Mouse (Mus musculus) cerebellum, postnatal 25 days (tissue): ENCODE measurements around the gene Rnf213.

Experiments
- DNase-seq, 2 experiments: peaks; one replicate each; pipeline ENCODE4 v3.0.0; 2021; ENCODE audit warnings: mixed read lengths in 2 of 2

The Rnf213 gene

GRCm38 (mm10) chr11:119438776-119439175, 45.9 kb downstream of the Rnf213 start:
- DNase-seq = no peak

- DNase-seq = peak; percentile 15 to 25
These were observed 49.3 kb downstream of the Rnf213 start for GRCm38 (mm10) chr11:119442199-119442598.

- no peak for DNase-seq
These were observed 50.5 kb downstream of the Rnf213 start for GRCm38 (mm10) chr11:119443442-119443841.

GRCm38 (mm10) chr11:119456097-119456496, 63.2 kb downstream of the Rnf213 start:
- no peak for DNase-seq

- no peak for DNase-seq
These were observed 85.0 kb downstream of the Rnf213 start for GRCm38 (mm10) chr11:119477876-119478275.

- peak; percentile 100 for DNase-seq
These were observed 98.2 kb downstream of the Rnf213 start, which contains the start of gene Endov for GRCm38 (mm10) chr11:119490861-119491689. Endov (plus strand) TSS chr11:119491347.

GRCm38 (mm10) chr11:119491690-119492087, 98.8 kb downstream of the Rnf213 start:
- no peak for DNase-seq

GRCm38 (mm10) chr11:119492830-119493229, 99.9 kb downstream of the Rnf213 start:
- DNase-seq = no peak

- peak in 1 of 2 experiments; percentile 9 for DNase-seq
These were observed 100.6 kb downstream of the Rnf213 start for GRCm38 (mm10) chr11:119493516-119493915.

GRCm38 (mm10) chr11:119496147-119496546, 103.2 kb downstream of the Rnf213 start:
- peak; percentile 7 to 42 for DNase-seq

- DNase-seq = peak; percentile 67 to 75
These were observed 104.6 kb downstream of the Rnf213 start for GRCm38 (mm10) chr11:119497451-119497850.

GRCm38 (mm10) chr11:119499297-119499696, 106.4 kb downstream of the Rnf213 start:
- peak; percentile 18 to 29 for DNase-seq

GRCm38 (mm10) chr11:119500011-119500410, 107.1 kb downstream of the Rnf213 start:
- DNase-seq = peak; percentile 12 to 17

GRCm38 (mm10) chr11:119503675-119504074, 110.8 kb downstream of the Rnf213 start:
- peak; percentile 91 to 93 for DNase-seq

GRCm38 (mm10) chr11:119506386-119506785, 113.5 kb downstream of the Rnf213 start:
- DNase-seq = peak in 1 of 2 experiments; percentile 10

GRCm38 (mm10) chr11:119507772-119508171, 114.9 kb downstream of the Rnf213 start:
- DNase-seq = peak in 1 of 2 experiments; percentile 22

GRCm38 (mm10) chr11:119509165-119509776, 116.4 kb downstream of the Rnf213 start:
- DNase-seq = peak in 1 of 2 experiments; percentile 15

- DNase-seq = peak in 1 of 2 experiments; percentile 36
These were observed 120.2 kb downstream of the Rnf213 start for GRCm38 (mm10) chr11:119513038-119513659.

GRCm38 (mm10) chr11:119514108-119514860, 121.4 kb downstream of the Rnf213 start:
- DNase-seq = peak; percentile 87 to 88

- DNase-seq = peak; percentile 99
These were observed 122.2 kb downstream of the Rnf213 start for GRCm38 (mm10) chr11:119514967-119515636.

- DNase-seq = peak; percentile 59 to 61
These were observed 123.2 kb downstream of the Rnf213 start for GRCm38 (mm10) chr11:119515823-119516676.
